Mouse (Mus musculus) MEL (cell line): ENCODE results near the gene Ssx2ip. TPM values are rescaled to one million over a fixed set of nuclear protein-coding genes. Genes with fewer than 3 reads are reported as not detected.

Experiments used
- DNase-seq: peaks from one replicate; pipeline ENCODE4 v3.0.0; 2011; ENCODE audit warnings: low read depth, low spot score
- H3K27ac ChIP-seq: 2 replicates; pipeline ENCODE4 v1.5.1; 2012; ENCODE audit warnings: low read depth, mild to moderate bottlenecking, control low read depth, low read length, moderate library complexity; ENCODE audit not compliant: control insufficient read depth
- H3K27me3 ChIP-seq, 2 experiments: fragments of 150-350 bp in 1 of 2; sonication (generic) in 1 of 2; 2 replicates each; pipeline ENCODE4 v1.6.1; 2012; ENCODE audit warnings: low read length in 2 of 2, mild to moderate bottlenecking in 2 of 2, improper control_type of control experiment in 1 of 2, moderate library complexity in 1 of 2; ENCODE audit not compliant: insufficient read depth in 2 of 2, control insufficient read depth in 1 of 2
- H3K36me3 ChIP-seq, 2 experiments: 2 replicates each; pipeline ENCODE4 v1.6.1; 2012 to 2014; ENCODE audit warnings: low read length in 2 of 2, improper control_type of control experiment in 1 of 2, inconsistent platforms in 1 of 2, mild to moderate bottlenecking in 1 of 2; ENCODE audit not compliant: insufficient read depth in 2 of 2, control insufficient read depth in 1 of 2
- H3K4me1 ChIP-seq, 2 experiments: fragments of 150-350 bp in 1 of 2; sonication (generic) in 1 of 2; 2 replicates each; pipeline ENCODE4 v1.6.1; 2012; ENCODE audit warnings: low read length in 2 of 2, improper control_type of control experiment in 1 of 2, mild to moderate bottlenecking in 1 of 2; ENCODE audit not compliant: insufficient read depth in 2 of 2, control insufficient read depth in 1 of 2
- H3K4me3 ChIP-seq, 2 experiments: fragments of 150-350 bp in 1 of 2; sonication (generic) in 1 of 2; 2 replicates each; pipeline ENCODE4 v1.5.1; 2012; ENCODE audit warnings: low read depth in 2 of 2, low read length in 2 of 2, mild to moderate bottlenecking in 2 of 2, moderate library complexity in 2 of 2, control low read depth in 1 of 2, improper control_type of control experiment in 1 of 2; ENCODE audit not compliant: control insufficient read depth in 1 of 2, insufficient read depth in 1 of 2
- H3K79me2 ChIP-seq: 2 replicates; pipeline ENCODE4 v1.6.1; 2012; ENCODE audit warnings: mild to moderate bottlenecking, low read length, moderate library complexity; ENCODE audit not compliant: control insufficient read depth, poor library complexity, insufficient read depth
- H3K9ac ChIP-seq: 2 replicates; pipeline ENCODE4 v1.6.1; 2012; ENCODE audit warnings: low read depth, mild to moderate bottlenecking, control low read depth, low read length, moderate library complexity; ENCODE audit not compliant: control insufficient read depth, poor library complexity, severe bottlenecking
- H3K9me3 ChIP-seq: fragments of 150-350 bp; sonication (generic); replicated peaks from 2 replicates; pipeline ENCODE4 v1.6.1; 2012; ENCODE audit warnings: mild to moderate bottlenecking, low read length, improper control_type of control experiment, moderate library complexity; ENCODE audit not compliant: insufficient read depth
- BHLHE40 ChIP-seq: IDR thresholded peaks from 2 replicates; pipeline ENCODE4 v1.6.1; 2012; ENCODE audit warnings: low read depth, mild to moderate bottlenecking, inconsistent platforms, low read length, improper control_type of control experiment, borderline replicate concordance
- CHD2 ChIP-seq: IDR thresholded peaks from 2 replicates; pipeline ENCODE4 v1.6.1; 2011; ENCODE audit warnings: low read length, improper control_type of control experiment
- EP300 ChIP-seq, 2 experiments: IDR thresholded peaks; 2 replicates each; pipeline ENCODE4 v1.6.1; 2011; ENCODE audit warnings: improper control_type of control experiment in 2 of 2, low read length in 2 of 2, low read depth in 1 of 2, mild to moderate bottlenecking in 1 of 2
- GABPA ChIP-seq: IDR thresholded peaks from 2 replicates; pipeline ENCODE4 v1.6.1; 2012; ENCODE audit warnings: low read depth, mild to moderate bottlenecking, inconsistent platforms, low read length, improper control_type of control experiment, moderate library complexity
- HCFC1 ChIP-seq: IDR thresholded peaks from 2 replicates; pipeline ENCODE4 v1.6.1; 2012; ENCODE audit warnings: low read depth, mild to moderate bottlenecking, inconsistent platforms, low read length, improper control_type of control experiment, moderate library complexity
- MXI1 ChIP-seq: IDR thresholded peaks from 2 replicates; pipeline ENCODE4 v1.6.1; 2011; ENCODE audit warnings: mild to moderate bottlenecking, low read depth, low read length, improper control_type of control experiment
- MYC ChIP-seq: IDR thresholded peaks from 2 replicates; pipeline ENCODE4 v1.6.1; 2011; ENCODE audit warnings: low read depth, mild to moderate bottlenecking, low read length, improper control_type of control experiment, moderate library complexity
- POLR2AphosphoS5 ChIP-seq: IDR thresholded peaks from 2 replicates; pipeline ENCODE4 v1.6.1; 2012; ENCODE audit warnings: low read depth, borderline replicate concordance, mild to moderate bottlenecking, inconsistent platforms, low read length, moderate library complexity, mixed read lengths
- RCOR1 ChIP-seq: IDR thresholded peaks from 2 replicates; pipeline ENCODE4 v1.6.1; 2012; ENCODE audit warnings: low read depth, mild to moderate bottlenecking, inconsistent platforms, low read length, improper control_type of control experiment
- USF1 ChIP-seq: IDR thresholded peaks from 2 replicates; pipeline ENCODE4 v1.6.1; 2014; ENCODE audit warnings: low read depth, mild to moderate bottlenecking, inconsistent platforms, low read length, improper control_type of control experiment, moderate library complexity
- USF2 ChIP-seq, 2 experiments: IDR thresholded peaks; 2 replicates each; pipeline ENCODE4 v1.6.1; 2011 to 2012; ENCODE audit warnings: improper control_type of control experiment in 2 of 2, low read length in 2 of 2, borderline replicate concordance in 1 of 2, inconsistent platforms in 1 of 2, low read depth in 1 of 2, mild to moderate bottlenecking in 1 of 2; ENCODE audit not compliant: insufficient read depth in 1 of 2
- ZKSCAN1 ChIP-seq: IDR thresholded peaks from 2 replicates; pipeline ENCODE4 v1.6.1; 2012; ENCODE audit warnings: low read depth, mild to moderate bottlenecking, inconsistent platforms, low read length, improper control_type of control experiment, moderate library complexity
- polyA plus RNA-seq, 2 experiments: library from polyadenylated mRNA; stranded (reverse) in 1 of 2; unstranded in 1 of 2; fragments of >175 nt in 1 of 2; fragments of >200 nt in 1 of 2; gene quantifications; 2 replicates each; pipeline versions ENCODE4 v1.2.1 to v1.2.4; 2012; ENCODE audit warnings: low replicate concordance in 2 of 2, low read depth in 1 of 2; ENCODE audit not compliant: insufficient read length in 2 of 2, insufficient read depth in 1 of 2, missing spikeins in 1 of 2
- total RNA-seq: library from RNA; depleted of rRNA; stranded (reverse); fragments of 300-350 nt; gene quantifications from 2 replicates; pipeline ENCODE4 v1.2.3, GENCODE M21; 2012

Ssx2ip gene
- total and polyA plus RNA-seq, 3 experiments: 52.1 to 270 (median 70.0) TPM

DNA sequence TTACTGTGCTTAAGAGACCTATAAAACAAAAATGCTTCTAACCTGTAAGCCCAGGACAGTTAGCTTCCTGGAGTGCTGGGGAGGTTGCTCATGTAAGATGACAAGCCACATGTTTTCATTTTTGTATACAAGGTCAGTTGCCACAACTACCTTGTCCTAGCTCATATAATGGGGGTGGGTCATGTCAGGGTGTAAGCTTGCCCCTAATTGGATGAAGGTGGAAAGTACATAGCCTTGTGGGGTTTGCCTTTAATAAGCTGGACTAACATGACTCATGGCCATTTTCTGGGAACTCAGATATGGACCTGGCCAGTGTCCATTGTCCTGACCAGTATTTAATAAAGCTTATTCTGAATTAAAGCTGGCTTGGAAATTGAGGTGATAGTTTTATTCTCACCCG is 7.5 kb upstream of the Ssx2ip start (continued):
- TF ChIP-seq USF1 (no peak), HCFC1 (no peak)

DNA sequence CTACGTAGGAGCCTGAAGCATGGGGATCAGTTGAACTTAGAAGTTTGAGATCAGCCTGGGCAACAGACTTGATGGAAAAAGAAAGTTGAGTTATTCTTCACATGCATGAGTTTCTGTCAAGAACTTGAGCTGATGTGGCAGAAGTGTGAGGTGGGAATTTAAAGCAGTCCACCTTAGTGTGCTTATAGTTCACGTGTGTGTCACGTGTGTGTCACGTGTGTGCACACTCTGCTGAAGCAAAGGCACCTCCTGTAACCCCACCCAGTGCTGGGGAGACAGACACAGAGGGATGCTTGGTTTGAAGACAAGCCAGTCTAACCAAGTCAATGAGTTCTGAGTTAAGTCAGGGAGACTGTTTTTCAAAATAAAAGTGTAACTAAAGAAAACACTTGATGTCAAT is 6.6 kb upstream of the Ssx2ip start:
- DNase-seq: no peak

DNA sequence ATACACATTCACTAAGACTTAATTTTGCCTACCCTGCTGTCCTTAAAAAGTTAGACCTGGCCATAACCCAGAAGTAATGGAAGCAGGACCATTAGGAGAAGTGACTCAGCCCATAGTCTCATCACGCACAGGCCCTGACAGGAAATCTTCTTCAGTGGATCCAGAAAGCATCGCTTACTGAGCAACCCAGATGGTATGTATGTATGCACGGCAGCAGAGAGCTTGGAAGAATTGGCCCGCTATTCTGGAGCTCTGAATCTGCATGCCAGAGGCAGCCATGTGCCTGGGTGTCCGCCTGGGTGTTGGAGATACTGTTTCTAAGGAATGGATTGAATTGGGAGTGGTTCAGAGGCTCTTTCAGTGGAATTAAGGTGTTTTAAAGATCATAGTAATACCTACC is 5.2 kb upstream of the Ssx2ip start:
- H3K9me3 ChIP-seq: no peaks in the 10 kb centered on the region
- H3K9ac ChIP-seq: no peak overlapping the region
- H3K4me3 ChIP-seq: no peak overlapping the region
- H3K79me2 ChIP-seq: no peaks in the 10 kb centered on the region; the same call in 1 of the 2 replicates
- TF ChIP-seq USF2 (IDR thresholded peaks at IDR 0.05; ENCODE audit: borderline replicate concordance in 1 of 2, insufficient read depth in 1 of 2, low read depth in 1 of 2, low read length in 2 of 2): no peak
- no peak for TF ChIP-seq POLR2AphosphoS5
- no peak for TF ChIP-seq CHD2
- no peak for TF ChIP-seq BHLHE40
- TF ChIP-seq, all 39 proteins: peak for 0
- peaks cover 0 to 2% of the 10 kb centered on the region in 2 experiments; a peak in 3 of 4 replicates for H3K27me3 ChIP-seq
- H3K27ac ChIP-seq: no peak overlapping the region
- DNase-seq: no peak
- H3K36me3 ChIP-seq: peaks cover 0 to 5% of the 10 kb centered on the region in 2 experiments; a peak in 2 of 4 replicates
- H3K4me1 ChIP-seq: peaks cover 0 to 3% of the 10 kb centered on the region in 2 experiments; a peak in 1 of 4 replicates

More for the DNA sequence above, 6.6 kb upstream of the Ssx2ip start:
- H3K36me3 ChIP-seq: peaks cover 0 to 9% of the 10 kb centered on the region in 2 experiments; a peak in 2 of 4 replicates
- TF ChIP-seq GABPA (no peak), ZKSCAN1 (no peak), MYC (no peak), USF1 (no peak), MXI1 (no peak), RCOR1 (no peak), POLR2AphosphoS5 (no peak), EP300 (IDR thresholded peaks at IDR 0.05; ENCODE audit: low read depth in 1 of 2, low read length in 2 of 2) (no peak)
- H3K9me3 ChIP-seq: no peaks in the 10 kb centered on the region
- no peak overlapping the region for H3K9ac ChIP-seq
- peaks cover 2 to 5% of the 10 kb centered on the region in 2 experiments; a peak in 3 of 4 replicates for H3K4me1 ChIP-seq
- no peak overlapping the region for H3K4me3 ChIP-seq
- H3K27ac ChIP-seq: no peak overlapping the region
- no peaks in the 10 kb centered on the region for H3K79me2 ChIP-seq
- H3K27me3 ChIP-seq: peaks cover 0 to 2% of the 10 kb centered on the region in 2 experiments; a peak in 3 of 4 replicates
